Mouse (Mus musculus) adrenal gland, adult 8-10 months (tissue): ENCODE measurements at regions not wholly inside any gene's neighbourhood (a gene's known extent, or its start where the extent isn't known, plus 50 kb on each side); places are given as distances from the start of the nearest gene placed in this dataset.

Source experiments
- DNase-seq: peaks from one replicate; pipeline ENCODE4 v3.0.0; 2022

GRCm38 (mm10) chr3:34764559-34764958 lies 114.4 kb downstream of the Sox2 start:
- no peak for DNase-seq

- no peak for DNase-seq
Observed at GRCm38 (mm10) chr3:34765151-34765550, 114.9 kb downstream of the Sox2 start.

GRCm38 (mm10) chr3:34769818-34770217 lies 119.6 kb downstream of the Sox2 start:
- no peak for DNase-seq

- DNase-seq = no peak
Observed at GRCm38 (mm10) chr3:34770271-34770670, 120.1 kb downstream of the Sox2 start.

GRCm38 (mm10) chr3:34772035-34772434 lies 121.8 kb downstream of the Sox2 start:
- no peak for DNase-seq

- no peak for DNase-seq
Observed at GRCm38 (mm10) chr3:34773678-34774425, 123.6 kb downstream of the Sox2 start.

GRCm38 (mm10) chr3:34781770-34782169 lies 131.6 kb downstream of the Sox2 start:
- DNase-seq = no peak

- DNase-seq = no peak
Observed at GRCm38 (mm10) chr3:34783398-34783797, 133.2 kb downstream of the Sox2 start.

GRCm38 (mm10) chr3:34787211-34787610 lies 137.0 kb downstream of the Sox2 start:
- no peak for DNase-seq

- no peak for DNase-seq
Observed at GRCm38 (mm10) chr3:34795103-34795983, 145.1 kb downstream of the Sox2 start.

- no peak for DNase-seq
Observed at GRCm38 (mm10) chr3:34795984-34796266, 145.7 kb downstream of the Sox2 start.

GRCm38 (mm10) chr3:34808833-34809232 lies 158.6 kb downstream of the Sox2 start:
- no peak for DNase-seq

GRCm38 (mm10) chr3:34811753-34812152 lies 161.5 kb downstream of the Sox2 start:
- no peak for DNase-seq

GRCm38 (mm10) chr3:34813046-34813625 lies 162.9 kb downstream of the Sox2 start:
- DNase-seq = no peak

GRCm38 (mm10) chr3:34825036-34825435 lies 174.8 kb downstream of the Sox2 start:
- no peak for DNase-seq

- peak; percentile 35 for DNase-seq
Observed at GRCm38 (mm10) chr3:34826396-34826795, 176.2 kb downstream of the Sox2 start.

- no peak for DNase-seq
Observed at GRCm38 (mm10) chr3:34828453-34829206, 178.4 kb downstream of the Sox2 start.

- DNase-seq = no peak
Observed at GRCm38 (mm10) chr3:34836741-34837267, 186.6 kb downstream of the Sox2 start.

- no peak for DNase-seq
Observed at GRCm38 (mm10) chr3:34837644-34838332, 187.6 kb downstream of the Sox2 start.

- no peak for DNase-seq
Observed at GRCm38 (mm10) chr3:34860877-34861649, 210.9 kb downstream of the Sox2 start.
